Mouse (Mus musculus): ENCODE measurements around the gene Ugt3a2. TPM values are rescaled to one million over a fixed set of nuclear protein-coding genes. Genes with fewer than 3 reads are reported as not detected.

The Ugt3a2 gene
- polyA plus RNA-seq (2015; fragmentation: Nextera tagmentation; extraction: Ambion mirVana) = not detected in 2 replicates

GRCm38 (mm10) chr15:9335341-9335740, at the start of gene Ugt3a2:
Ugt3a2 (plus strand) TSS chr15:9335550.

Other genes with a start within 250 kb of the Ugt3a2 start
- gene Lmbrd2, start 195.0 kb upstream of the Ugt3a2 start, polyA plus RNA-seq (2015; fragmentation: Nextera tagmentation; extraction: Ambion mirVana) = 4.6 and 5.0 TPM in 2 replicates
- gene Skp2, start 180.1 kb upstream of the Ugt3a2 start, polyA plus RNA-seq (2015; fragmentation: Nextera tagmentation; extraction: Ambion mirVana) = 7.9 and 9.0 TPM in 2 replicates
- gene Ugt3a1, start 58.7 kb upstream of the Ugt3a2 start, polyA plus RNA-seq (2015; fragmentation: Nextera tagmentation; extraction: Ambion mirVana) = not detected in 2 replicates
- 6.0 and 6.1 TPM in 2 replicates for gene Capsl, start 100.5 kb downstream of the Ugt3a2 start, polyA plus RNA-seq (2015; fragmentation: Nextera tagmentation; extraction: Ambion mirVana)
- 0.18 and 0.27 TPM in 2 replicates for gene Il7r, start 194.6 kb downstream of the Ugt3a2 start, polyA plus RNA-seq (2015; fragmentation: Nextera tagmentation; extraction: Ambion mirVana)